Mouse (Mus musculus): ENCODE measurements around the gene Arpp19. TPM values are rescaled to one million over a fixed set of nuclear protein-coding genes. Genes with fewer than 3 reads are reported as not detected.

Arpp19 gene
- total RNA-seq, 2 experiments from 2014 or later, result 169 to 182 TPM

- intact Hi-C loops (cut with DNase I), result no loop called here
- no peak for DNase-seq
Measured at GRCm38 (mm10) chr9:75094762-75095161, 57.3 kb downstream of the Arpp19 start.

GRCm38 (mm10) chr9:75098937-75099336 lies 61.5 kb downstream of the Arpp19 start:
- DNase-seq, result no peak
- intact Hi-C loops (cut with DNase I), result no loop called here

DNA sequence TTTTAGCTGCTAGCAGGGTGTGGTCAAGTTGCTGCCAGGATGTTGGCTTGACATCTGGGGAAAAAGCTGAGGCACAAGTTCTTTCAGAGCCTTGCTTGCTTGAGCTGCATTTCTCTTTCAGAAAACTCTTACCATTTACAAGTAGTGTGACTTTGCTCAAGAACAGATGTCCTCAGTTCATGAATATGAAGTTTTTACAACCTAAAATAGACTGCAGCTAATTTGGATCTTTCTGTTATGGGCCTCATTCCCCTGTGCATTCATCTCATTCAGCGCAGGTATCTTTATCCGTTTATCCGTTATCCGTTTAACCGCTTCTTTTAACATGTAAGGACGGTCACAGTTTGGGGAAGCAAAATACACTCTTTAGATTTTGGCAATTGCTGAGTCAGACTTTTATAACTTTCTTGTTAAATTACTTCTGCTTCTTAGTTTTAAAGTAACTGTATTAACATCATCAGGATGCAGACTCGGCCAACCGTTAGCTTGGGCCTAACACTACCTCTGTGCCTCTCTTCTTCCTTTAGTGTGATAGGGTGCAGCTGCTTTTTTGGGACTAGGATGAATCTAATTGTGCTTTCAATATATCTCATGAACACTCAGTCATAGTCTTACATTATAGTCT lies 62.9 kb downstream of the Arpp19 start:
- no peak for DNase-seq
- intact Hi-C loops (cut with DNase I), result no loop called here

DNA sequence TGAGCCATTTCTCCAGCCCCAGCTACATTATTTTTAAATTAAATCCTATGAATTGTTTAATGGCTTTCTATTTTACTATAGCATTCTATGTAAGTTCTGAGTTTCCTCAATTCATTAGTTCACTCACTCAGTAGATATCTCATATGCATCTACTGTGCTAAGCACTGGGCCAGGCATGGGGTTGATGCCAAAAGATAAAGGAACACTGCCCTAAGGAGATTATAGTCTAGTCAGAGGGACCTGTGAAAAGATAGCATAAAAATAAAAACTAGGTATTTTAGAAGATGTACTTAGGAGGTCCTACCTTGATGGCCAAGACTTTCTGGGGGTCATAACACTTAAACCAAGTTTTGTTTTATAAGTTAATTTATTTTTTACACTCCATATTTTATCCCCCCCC lies 64.7 kb downstream of the Arpp19 start:
- intact Hi-C loops (cut with DNase I), result no loop called here
- no peak for DNase-seq

Other genes with a start within 250 kb of the Arpp19 start
- gene Onecut1, start 175.7 kb upstream of the Arpp19 start, total RNA-seq (2021), result not detected
- 10 to 100 TPM; 37.3 to 39.8 TPM for gene Fam214a, start 84.7 kb upstream of the Arpp19 start, total RNA-seq (2021)
- gene Myo5a, start 33.4 kb downstream of the Arpp19 start, total RNA-seq (2021), result 10 to 100 TPM; 10.7 to 12.2 TPM
- gene Myo5c, start 194.4 kb downstream of the Arpp19 start, total RNA-seq (2021), result 1 to 10 TPM; 5.2 to 6.7 TPM